Mouse (Mus musculus): ENCODE results near the gene Il31. TPM values are rescaled to one million over a fixed set of nuclear protein-coding genes. Genes with fewer than 3 reads are reported as not detected.

Gene Il31
- polyA plus RNA-seq (2012): not detected in 2 replicates

DNA sequence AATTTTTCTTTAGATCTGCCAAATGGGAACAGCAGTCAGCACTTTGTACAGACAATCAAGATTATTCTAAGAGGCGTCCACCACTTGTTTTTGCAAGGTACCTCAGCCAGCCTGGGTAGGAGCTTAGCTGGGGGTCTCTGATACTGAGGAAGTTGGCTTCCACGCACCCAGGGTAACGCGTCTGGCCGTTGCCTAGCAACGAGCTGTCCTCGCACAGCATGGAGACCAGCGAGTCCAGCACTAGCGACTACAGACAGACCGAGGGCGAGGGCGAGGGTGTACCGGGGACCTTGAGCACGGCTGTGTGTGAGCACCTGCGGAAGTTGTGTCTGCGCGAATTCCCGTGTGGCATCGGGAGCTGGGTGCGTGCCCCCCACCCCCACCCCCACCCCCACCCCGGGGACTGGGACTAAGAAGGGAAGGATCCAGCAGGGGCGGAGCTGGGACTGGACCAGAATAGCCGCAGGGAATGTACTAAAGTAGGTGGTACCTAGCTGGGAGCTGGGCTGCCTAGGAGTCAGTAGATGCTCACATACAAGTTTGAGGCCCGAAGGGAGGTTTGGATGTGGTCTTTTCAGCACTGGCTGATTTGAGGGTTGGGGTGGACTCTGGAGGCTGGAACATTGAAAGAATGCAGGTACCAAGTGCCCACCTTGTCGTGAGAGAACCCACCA, at the start of gene Il31, which contains the start of gene Lrrc43:
Gene Il31 (minus strand): TSS at position 378 of the 674 bp plus-strand sequence.
Gene Lrrc43 (plus strand): TSS at position 194 of the 674 bp plus-strand sequence.
- no peak for TF ChIP-seq GATA1 (IDR thresholded peaks at IDR 0.05; ENCODE audit: low read length)

DNA sequence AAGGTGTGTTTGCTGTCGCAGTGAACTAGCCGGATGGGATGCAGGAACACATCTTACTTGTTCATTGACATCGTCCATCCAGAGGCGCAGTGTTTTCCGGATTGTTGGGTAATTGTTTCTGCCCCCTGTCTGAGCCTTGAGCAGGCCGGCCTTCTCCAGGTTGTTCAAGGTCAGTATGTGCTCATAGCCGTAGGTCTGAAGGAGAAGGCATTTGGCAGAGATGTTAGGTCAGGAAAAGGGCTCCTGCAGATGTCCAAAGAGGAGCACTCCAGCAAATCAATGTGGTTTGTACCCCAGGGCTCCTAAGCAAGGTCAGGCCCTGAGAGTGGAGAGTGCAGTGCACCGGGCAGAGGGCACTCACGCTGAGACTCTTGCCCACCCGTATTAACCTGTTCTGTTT, 44.5 kb upstream of the Il31 start:
- TF ChIP-seq GATA1 (IDR thresholded peaks at IDR 0.05; ENCODE audit: low read length): no peak

DNA sequence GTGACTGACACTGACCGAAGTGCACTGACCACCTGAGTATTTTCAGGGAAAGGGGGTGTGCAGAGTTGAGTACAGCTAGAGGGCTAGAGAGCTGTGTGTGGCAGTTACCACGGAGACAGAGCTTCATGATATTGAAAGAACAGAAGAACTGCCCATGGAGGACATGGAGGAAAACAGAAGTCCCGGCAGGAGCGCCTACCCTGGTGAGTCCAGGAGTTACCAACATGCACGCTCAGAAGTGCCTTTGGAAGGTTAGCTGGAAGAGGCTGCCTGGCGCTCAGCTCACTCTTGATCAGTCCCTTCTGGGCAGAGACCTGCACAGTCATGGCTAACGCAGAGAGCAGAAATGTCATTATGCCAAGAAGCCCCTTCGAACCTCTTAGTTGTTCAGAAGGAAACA, 40.8 kb upstream of the Il31 start:
- no peak for TF ChIP-seq GATA1 (IDR thresholded peaks at IDR 0.05; ENCODE audit: low read length)

DNA sequence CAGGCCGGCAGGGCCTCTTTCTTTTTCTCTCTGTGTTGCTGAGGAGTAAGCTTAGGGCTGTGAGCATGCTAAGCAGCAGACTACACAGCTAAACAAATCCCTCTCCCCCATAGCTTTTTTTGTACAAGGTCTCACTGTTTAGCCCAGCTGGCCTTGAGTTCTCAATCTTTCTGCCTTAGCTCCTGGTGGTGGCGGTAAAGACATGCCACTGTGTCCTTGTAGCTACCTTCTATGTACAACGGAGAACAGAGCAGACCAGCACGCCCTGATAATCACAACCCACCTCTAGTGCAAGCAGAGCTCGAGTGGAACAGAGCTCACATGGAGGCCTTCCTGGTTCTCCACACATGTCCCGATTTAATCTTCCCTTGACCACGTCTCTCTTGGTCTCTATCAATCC, 39.4 kb upstream of the Il31 start:
- no peak for TF ChIP-seq GATA1 (IDR thresholded peaks at IDR 0.05; ENCODE audit: low read length)

DNA sequence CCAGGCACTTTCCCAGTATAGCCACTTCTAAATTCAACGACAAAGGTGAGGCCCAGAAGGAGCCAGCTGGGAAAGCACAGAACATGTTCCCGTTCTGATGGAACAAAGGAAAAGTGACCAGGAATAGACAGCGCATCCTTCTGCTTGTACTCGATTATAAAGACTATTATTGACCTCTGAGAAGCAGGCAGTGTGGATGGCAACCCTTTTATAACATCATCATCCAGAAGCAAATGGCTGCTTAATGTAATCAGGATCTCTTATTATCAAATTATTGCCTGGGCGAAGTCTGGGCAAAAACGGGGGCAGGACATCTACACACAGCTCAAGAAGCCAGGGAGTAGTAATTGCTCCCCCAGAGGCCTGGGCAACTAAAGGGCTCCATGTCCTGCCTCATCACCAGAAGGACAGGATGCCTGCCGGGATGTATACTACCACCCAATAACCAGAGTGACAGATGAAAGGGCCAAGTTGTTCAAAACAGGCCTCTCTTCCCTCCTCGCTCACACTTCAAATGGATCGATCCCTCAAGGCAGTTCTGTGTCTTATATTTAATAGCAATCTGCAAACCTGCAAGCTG, 36.7 kb upstream of the Il31 start:
- TF ChIP-seq GATA1 (IDR thresholded peaks at IDR 0.05; ENCODE audit: low read length): no peak

DNA sequence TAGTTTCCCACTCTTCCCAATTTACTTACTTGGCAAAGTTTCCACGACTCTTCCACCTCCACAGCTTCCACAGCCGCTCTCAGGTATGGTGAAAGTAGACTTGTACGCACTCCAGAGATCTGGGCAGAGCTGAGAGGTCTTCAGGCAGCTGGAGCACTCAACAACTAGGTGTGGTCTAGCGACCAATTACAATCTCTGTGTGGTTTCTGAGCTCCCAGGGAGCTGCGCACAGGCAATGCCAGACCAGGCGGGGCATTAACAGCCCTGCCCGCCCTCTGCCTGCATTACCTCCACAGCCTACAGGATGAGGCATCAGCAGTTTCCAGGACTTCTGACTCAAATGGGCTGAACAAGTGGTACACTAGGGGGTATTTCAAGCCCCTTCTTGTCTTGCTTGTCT, 36.0 kb upstream of the Il31 start, which contains the start of gene Gm49027:
Gene Gm49027 (minus strand): TSS at position 208 of the 400 bp plus-strand sequence.
- no peak for TF ChIP-seq GATA1 (IDR thresholded peaks at IDR 0.05; ENCODE audit: low read length)

DNA sequence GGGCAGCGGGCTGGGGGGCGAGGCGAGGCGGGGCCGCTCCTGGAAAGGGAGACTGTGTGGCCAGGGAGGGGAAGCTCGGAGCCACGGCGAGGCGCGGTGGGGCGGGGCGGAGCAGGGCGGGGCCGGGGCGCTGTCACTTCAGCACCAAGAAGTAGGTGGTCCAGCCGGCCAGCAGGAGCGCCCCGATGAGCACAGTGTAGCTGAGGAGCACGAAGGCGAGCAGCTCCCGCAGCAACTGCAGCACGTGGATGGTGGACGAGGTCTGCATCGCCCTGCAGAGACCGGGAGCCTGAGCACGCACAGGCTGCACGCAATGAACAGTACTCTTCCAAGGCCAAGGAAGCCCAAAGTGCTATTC, 35.1 kb upstream of the Il31 start:
- no peak for TF ChIP-seq GATA1 (IDR thresholded peaks at IDR 0.05; ENCODE audit: low read length)

DNA sequence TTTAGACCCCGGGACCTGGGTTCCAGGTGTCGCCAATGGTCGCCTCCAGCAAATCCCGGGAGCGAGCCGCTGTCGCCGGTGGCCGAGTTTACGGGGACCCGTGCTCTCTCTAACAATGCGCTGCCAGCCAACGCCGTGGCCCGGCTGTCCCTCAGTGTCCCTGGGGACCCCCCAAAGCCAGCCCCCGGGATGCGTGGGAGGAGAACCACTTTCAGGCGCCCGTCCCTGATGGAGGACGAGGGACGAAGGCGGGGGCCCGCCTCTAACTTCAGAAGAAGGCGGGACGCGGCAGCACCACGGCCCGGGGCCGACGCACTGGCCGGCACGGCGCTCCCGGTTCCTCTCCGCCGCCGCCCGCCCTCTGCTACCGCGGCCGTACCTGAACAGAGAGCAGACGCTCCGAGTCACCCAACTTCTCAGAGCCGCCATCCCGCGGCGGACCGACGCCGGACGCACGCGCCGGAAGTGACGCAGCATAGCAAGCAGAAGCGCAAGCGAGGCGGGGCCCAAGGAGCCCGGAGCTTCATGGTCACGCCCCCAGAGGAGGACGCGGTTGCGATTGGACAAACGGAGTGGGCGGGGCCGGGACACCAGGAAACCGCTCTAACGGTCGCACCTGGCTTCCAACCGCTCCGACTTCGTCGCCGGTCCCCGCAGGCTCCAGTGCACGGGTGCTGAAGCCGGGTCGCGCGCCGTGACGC, 34.6 kb upstream of the Il31 start, which contains the start of gene Diablo:
Gene Diablo (minus strand): TSS at position 485 of the 701 bp plus-strand sequence.
- TF ChIP-seq GATA1 (IDR thresholded peaks at IDR 0.05; ENCODE audit: low read length): no peak

DNA sequence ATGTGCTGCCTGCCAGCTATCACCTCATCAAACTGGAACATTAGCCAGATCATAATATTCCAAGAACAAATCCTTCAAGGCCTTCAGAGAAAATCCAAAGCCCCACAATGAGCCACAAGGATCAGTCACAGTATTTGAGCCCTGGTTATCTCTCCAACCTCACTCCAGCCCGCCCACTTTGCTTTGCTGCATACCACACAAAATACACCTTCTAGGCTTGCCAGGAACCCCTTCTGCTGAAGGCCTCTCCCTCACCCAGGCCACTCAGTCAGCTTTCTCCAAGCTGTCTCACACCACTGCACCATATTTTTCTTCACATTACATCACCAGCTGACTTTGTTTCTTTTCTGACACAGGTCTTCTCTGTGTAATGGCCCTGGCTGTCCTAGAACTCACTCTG, 32.9 kb upstream of the Il31 start:
- no peak for TF ChIP-seq GATA1 (IDR thresholded peaks at IDR 0.05; ENCODE audit: low read length)

DNA sequence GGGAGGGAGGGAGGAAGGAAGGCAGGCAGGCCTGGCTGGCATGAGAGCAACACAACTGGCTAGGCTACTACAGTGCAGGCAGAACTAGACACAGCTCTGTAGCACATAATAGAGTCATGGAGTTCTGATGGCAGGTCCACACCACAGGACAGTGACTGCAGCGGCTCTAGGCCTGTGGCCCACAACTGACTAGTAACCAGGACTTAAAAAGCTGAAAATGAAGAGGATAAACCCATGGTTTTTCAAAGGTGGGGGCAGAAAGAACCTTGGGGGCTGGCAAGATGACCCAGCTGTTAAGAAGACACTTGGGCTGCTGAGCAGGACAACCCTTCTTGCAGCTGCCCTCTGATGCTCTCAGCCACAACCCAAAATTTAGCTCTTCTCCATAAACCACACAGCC, 32.3 kb upstream of the Il31 start:
- no peak for TF ChIP-seq GATA1 (IDR thresholded peaks at IDR 0.05; ENCODE audit: low read length)

DNA sequence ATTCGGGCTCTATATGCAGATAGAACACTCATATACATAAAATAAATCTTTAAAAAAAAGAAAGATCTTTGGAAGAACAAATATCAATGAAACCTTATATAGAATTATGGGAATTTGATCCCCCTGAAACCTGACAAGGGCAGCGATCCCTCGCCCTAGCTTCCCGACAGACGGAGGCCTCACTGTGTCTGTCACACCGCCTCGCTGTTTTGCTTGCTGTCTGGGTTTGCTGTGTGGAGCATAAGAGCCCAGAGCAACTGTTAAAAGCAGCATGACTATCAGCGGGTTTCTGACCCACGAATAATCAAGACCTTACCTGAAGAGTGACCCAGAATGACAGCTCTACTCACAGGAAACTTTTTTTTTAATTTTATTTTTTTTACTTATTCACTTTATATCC, 31.4 kb upstream of the Il31 start:
- no peak for TF ChIP-seq GATA1 (IDR thresholded peaks at IDR 0.05; ENCODE audit: low read length)

DNA sequence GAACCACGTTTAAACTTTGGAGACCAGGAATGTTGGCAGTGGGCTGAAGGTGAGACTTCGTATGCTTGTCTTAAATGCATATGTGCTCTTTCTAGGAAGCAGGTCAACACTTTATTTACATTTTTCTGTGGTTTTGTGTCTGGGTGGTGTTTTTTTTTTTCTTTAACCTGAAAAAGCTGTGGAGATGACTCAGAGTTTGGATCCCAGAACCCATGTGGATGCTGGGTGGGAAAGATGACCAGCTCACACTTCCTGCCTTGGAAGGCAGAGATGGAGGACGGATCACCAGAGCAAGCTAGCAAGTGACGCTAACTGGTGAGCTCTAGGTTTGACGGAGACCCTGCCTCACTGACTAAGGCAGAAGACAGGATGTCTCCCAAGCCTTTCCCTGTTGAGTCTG, 25.6 kb upstream of the Il31 start:
- no peak for TF ChIP-seq GATA1 (IDR thresholded peaks at IDR 0.05; ENCODE audit: low read length)

DNA sequence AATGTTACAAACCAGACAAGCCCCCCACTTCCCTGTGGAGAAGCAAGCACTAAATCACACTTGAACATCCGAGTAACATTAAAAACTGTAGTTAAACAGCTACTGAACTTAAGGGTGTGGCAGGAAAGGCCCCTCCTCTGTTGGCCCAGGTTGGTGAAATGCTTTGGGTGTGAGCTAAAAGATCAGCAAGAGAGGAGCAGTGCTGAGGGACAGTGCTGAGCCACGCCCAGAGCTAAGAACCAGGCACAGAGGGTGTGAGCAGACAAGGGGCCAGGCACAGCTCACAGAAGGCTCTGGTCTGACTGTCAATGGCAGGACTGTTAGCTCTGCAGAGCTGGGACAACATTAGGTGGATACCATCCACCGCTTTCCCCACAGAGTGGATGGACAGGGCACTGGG, 22.8 kb upstream of the Il31 start:
- no peak for TF ChIP-seq GATA1 (IDR thresholded peaks at IDR 0.05; ENCODE audit: low read length)

DNA sequence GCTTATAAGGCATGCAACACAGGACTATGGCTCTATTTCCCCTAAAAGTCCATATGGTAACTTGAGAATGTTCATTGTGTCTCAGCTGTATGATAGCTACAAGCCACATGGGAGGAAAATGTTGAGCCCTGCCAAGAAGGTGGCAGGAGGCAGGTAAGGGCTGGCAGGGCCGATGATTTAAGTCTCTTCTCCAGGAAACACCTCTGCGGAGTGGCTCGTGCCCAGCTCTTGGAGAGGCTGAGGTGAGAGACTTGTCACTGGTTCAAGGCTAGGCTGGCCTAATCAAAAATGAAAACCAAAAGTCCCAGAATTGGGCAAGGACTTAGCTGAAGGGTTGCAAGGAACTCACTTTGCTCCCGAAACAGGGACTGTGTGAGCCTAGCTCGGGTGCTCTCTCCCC, 20.9 kb upstream of the Il31 start, which contains the start of gene B3gnt4:
Gene B3gnt4 (plus strand): TSS at position 301 of the 400 bp plus-strand sequence.
- TF ChIP-seq GATA1 (IDR thresholded peaks at IDR 0.05; ENCODE audit: low read length): no peak

DNA sequence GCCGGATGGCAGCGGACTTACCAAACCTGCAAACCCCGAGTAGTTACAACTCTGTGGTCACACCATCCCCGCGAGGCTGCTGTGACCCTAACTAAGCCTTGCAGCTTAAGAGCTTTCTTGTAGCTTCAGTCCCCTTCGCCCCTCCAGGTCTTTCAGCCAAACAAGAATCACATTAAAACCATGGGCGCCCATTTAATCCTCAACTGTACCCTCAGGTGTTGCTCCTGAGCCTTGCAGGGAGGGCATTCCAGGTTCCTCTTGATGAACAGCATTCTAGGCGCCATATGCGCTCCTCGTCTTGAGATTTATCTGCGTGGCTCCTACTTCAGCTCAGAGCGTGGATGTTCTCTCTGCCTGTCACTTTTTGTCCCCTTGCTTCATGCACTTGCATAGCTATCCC, 19.6 kb upstream of the Il31 start:
- no peak for TF ChIP-seq GATA1 (IDR thresholded peaks at IDR 0.05; ENCODE audit: low read length)

DNA sequence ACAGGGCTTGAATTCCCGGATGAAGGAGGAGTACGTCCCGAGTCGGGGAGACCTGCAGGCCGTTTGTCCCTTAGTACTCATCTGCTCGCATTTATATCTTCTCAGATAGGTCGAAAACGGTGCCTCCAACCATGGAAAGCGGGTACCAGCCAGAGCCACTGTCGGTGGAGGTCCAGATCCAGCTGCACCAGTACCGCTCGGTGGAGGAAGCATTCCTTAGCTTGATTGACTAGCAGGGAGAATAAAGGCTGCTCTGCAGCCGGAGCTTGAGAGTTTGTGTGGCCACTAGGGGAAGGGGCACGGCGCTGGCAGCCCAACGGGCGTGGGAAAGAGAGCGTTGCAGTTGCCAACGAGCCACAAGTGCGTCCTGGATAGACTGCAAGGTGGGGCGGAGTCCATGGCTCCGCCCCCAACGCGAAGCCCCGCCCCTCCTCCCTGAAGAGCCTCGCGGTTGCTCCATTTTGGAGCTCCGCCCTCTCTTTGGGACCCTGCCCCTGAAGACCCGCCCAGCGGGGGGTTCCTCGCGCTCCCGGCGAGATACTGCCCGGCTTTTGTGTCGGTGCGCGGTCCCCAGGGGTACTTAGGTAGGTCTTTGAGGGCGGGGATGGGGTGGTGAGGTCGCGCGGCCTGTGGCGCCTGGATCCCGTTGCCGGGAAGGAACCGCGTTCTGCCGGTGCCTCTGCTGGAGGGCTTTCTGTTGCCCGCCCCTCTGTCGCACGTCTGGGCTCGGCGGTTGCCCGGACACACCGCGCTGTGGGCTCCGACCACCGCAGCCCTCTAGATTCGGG, 18.8 kb upstream of the Il31 start:
- TF ChIP-seq GATA1 (IDR thresholded peaks at IDR 0.05; ENCODE audit: low read length): no peak

All from G1E-ER4 (cell line).